Comparison of ENCODE assay signal across 28 mouse cellular contexts in the genomic region with DNA sequence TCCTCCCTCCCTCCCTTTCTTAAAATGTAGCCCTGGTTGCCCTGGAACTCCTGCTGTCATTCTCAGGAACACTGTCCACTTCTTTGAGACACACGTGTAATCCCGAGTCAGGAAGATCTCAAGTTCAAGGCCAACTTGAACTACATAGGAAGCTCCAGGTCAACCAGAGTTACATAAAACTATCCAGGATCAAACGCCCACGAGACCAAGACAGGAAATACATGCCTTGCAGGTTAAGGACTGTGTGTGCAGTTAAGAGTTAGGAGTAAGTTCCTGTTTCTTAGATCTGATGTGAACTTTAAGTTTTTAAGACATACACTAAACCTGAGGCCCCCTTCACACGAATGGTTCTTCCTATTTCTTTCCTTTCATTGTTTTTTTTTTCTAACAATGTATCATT. TPM values are rescaled to one million over a fixed set of nuclear protein-coding genes. Genes with fewer than 3 reads are reported as not detected.
A peak's percentile ranks its signal among the peaks of the same experiment; 100 is the strongest.
DNase-seq lines count a peak whose midpoint lies in the region; ATAC-seq and TF ChIP-seq lines count a peak whose summit lies in the region.
"Had no signal": no experiment of that assay in that cellular context is flagged by ENCODE, and none has a peak within 500 bp of the region (broad histone marks: within the 10 kb centered on the region; RNA-seq: fewer than 3 reads in every experiment).

No protein-coding gene starts in this region.

- no peak for TF ChIP-seq RAD21 in MEL (IDR thresholded peaks at IDR 0.05; ENCODE audit: low read depth, low read length)

- DNase-seq in 416B (ENCODE audit: low read depth) (peak; percentile 56), MEL (ENCODE audit: low read depth, low spot score) (peak; percentile 90), MEL-GATA-1-ER (ENCODE audit: extremely low read depth, low read depth) (peak; percentile 79)
- DNase-seq in stomach, postnatal 0 days (ENCODE audit: low spot score) = no peak
- no peak for DNase-seq in ovary, postnatal 36 days (ENCODE audit: low spot score)
- DNase-seq in right cerebral cortex, postnatal 25 days = no peak
- DNase-seq: adrenal gland, adult 2 months; adrenal gland, adult 8-10 months; adrenal gland, postnatal 10 days; adrenal gland, postnatal 14 days; adrenal gland, postnatal 25 days; adrenal gland, postnatal 36 days; B cell, adult 2 months; cerebellum, adult 11 months; cerebellum, adult 11-12 months; cerebellum, adult 18-20 months; cerebellum, adult 2 months; cerebellum, adult 8-10 months had no signal

- peaks cover 8% of the 10 kb centered on the region for H3K79me2 ChIP-seq in MEL (ENCODE audit: control insufficient read depth, insufficient read depth, low read length, poor library complexity)

- TF ChIP-seq EP300 in MEL (IDR thresholded peaks at IDR 0.05; ENCODE audit: low read depth in 1 of 2, low read length in 2 of 2) = peak; percentile 65 to 74
- TF ChIP-seq EP300 in stomach, postnatal 0 days (optimal IDR thresholded peaks at IDR 0.05) = no peak

- H3K36me3 ChIP-seq in MEL (ENCODE audit: control insufficient read depth in 1 of 2, insufficient read depth in 2 of 2, low read length in 2 of 2) = peaks cover 0 to 26% of the 10 kb centered on the region in 2 experiments; a peak in 2 of 4 replicates
- H3K36me3 ChIP-seq in stomach, postnatal 0 days (ENCODE audit: control insufficient read depth, insufficient read depth, low read length) = no peaks in the 10 kb centered on the region
- no peaks in the 10 kb centered on the region for H3K36me3 ChIP-seq in hindbrain, embryonic 12.5 days

- 49% methylated on average over 5 of the region's 5 CpGs for WGBS in stomach, postnatal 0 days
- 62% methylated on average over 5 of the region's 5 CpGs for WGBS in hindbrain, embryonic 12.5 days

- H3K4me3 ChIP-seq in MEL (ENCODE audit: control insufficient read depth in 1 of 2, insufficient read depth in 1 of 2, low read depth in 2 of 2, low read length in 2 of 2) = peak overlapping the region; percentile 30 to 51
- no peak overlapping the region for H3K4me3 ChIP-seq in stomach, postnatal 0 days (ENCODE audit: low read depth, low read length)
- H3K4me3 ChIP-seq in hindbrain, embryonic 12.5 days = no peak overlapping the region

- 0 out of 2 replicates have a peak, but pooled peaks have one; percentile 13 for ATAC-seq in common myeloid progenitor, adult 5-6 weeks (replicated peaks; ENCODE audit: low read depth, poor library complexity, severe bottlenecking)
- no peak for ATAC-seq in stomach, postnatal 0 days (ENCODE audit: low FRiP score, low TSS enrichment)
- ATAC-seq in hindbrain, embryonic 12.5 days (ENCODE audit: low FRiP score) = no peak
- ATAC-seq: activated CD4-positive, CD25-positive, alpha-beta regulatory T cell, adult 4 months; CD4-positive, CD25-positive, alpha-beta regulatory T cell, adult 4 months; Patski had no signal

- H3K27me3 ChIP-seq in MEL (ENCODE audit: control insufficient read depth in 1 of 2, insufficient read depth in 2 of 2, low read length in 2 of 2) = no peaks in the 10 kb centered on the region
- H3K27me3 ChIP-seq in stomach, postnatal 0 days (ENCODE audit: control insufficient read depth, insufficient read depth, low read length) = no peaks in the 10 kb centered on the region
- peaks cover 20% of the 10 kb centered on the region for H3K27me3 ChIP-seq in hindbrain, embryonic 12.5 days
- H3K27me3 ChIP-seq: Patski had no signal

- no peaks in the 10 kb centered on the region for H3K9me3 ChIP-seq in MEL (replicated peaks; ENCODE audit: insufficient read depth, low read length)
- no peaks in the 10 kb centered on the region for H3K9me3 ChIP-seq in stomach, postnatal 0 days (ENCODE audit: control insufficient read depth, low read length)
- no peaks in the 10 kb centered on the region for H3K9me3 ChIP-seq in hindbrain, embryonic 12.5 days (replicated peaks)
- H3K9me3 ChIP-seq: G1E had no signal

- peak overlapping the region; percentile 67 for H3K9ac ChIP-seq in MEL (ENCODE audit: control insufficient read depth, low read depth, low read length, poor library complexity, severe bottlenecking)
- H3K9ac ChIP-seq in stomach, postnatal 0 days (ENCODE audit: low read length) = no peak overlapping the region
- no peak overlapping the region for H3K9ac ChIP-seq in hindbrain, embryonic 12.5 days

- H3K27ac ChIP-seq in MEL (ENCODE audit: control insufficient read depth, low read depth, low read length) = peak overlapping the region; percentile 99
- no peak overlapping the region for H3K27ac ChIP-seq in stomach, postnatal 0 days (replicated peaks)
- H3K27ac ChIP-seq in hindbrain, embryonic 12.5 days = no peak overlapping the region

- no peak for TF ChIP-seq CTCF in MEL (IDR thresholded peaks at IDR 0.05 in 2 of 3, conservative IDR thresholded peaks at IDR 0.05 in 1 of 3; ENCODE audit: control insufficient read depth in 1 of 3, insufficient read depth in 1 of 3, low read depth in 2 of 3, low read length in 3 of 3, poor library complexity in 1 of 3, severe bottlenecking in 1 of 3)
- no peak for TF ChIP-seq CTCF in stomach, postnatal 0 days (IDR thresholded peaks at IDR 0.05; ENCODE audit: low read depth)

- peaks cover 10 to 23% of the 10 kb centered on the region in 2 experiments for H3K4me1 ChIP-seq in MEL (ENCODE audit: control insufficient read depth in 1 of 2, insufficient read depth in 2 of 2, low read length in 2 of 2)
- no peaks in the 10 kb centered on the region for H3K4me1 ChIP-seq in stomach, postnatal 0 days (replicated peaks; ENCODE audit: control insufficient read depth, insufficient read depth)
- peaks cover 12% of the 10 kb centered on the region for H3K4me1 ChIP-seq in hindbrain, embryonic 12.5 days

- peak in 1 of 2 experiments; percentile 50; a peak in 2 of 4 replicates for TF ChIP-seq POLR2A in MEL (IDR thresholded peaks at IDR 0.05; ENCODE audit: control insufficient read depth in 1 of 2, insufficient read depth in 1 of 2, low read depth in 1 of 2, low read length in 2 of 2, poor library complexity in 1 of 2)

- no peak overlapping the region for H3K4me2 ChIP-seq in stomach, postnatal 0 days (replicated peaks; ENCODE audit: low read depth)
- no peak overlapping the region for H3K4me2 ChIP-seq in hindbrain, embryonic 12.5 days (replicated peaks)

TF ChIP-seq in MEL, 35 proteins besides CTCF, POLR2A, EP300 and RAD21 (continues in another document):
- TF ChIP-seq MEF2A (IDR thresholded peaks at IDR 0.05; ENCODE audit: extremely low read depth, insufficient replicate concordance, low read depth, low read length, poor library complexity, severe bottlenecking) = no peak
- TF ChIP-seq TBP (IDR thresholded peaks at IDR 0.05; ENCODE audit: low read depth, low read length) = peak; percentile 44
- peak; percentile 13; the same call in 1 of the 2 replicates for TF ChIP-seq TAL1 (IDR thresholded peaks at IDR 0.05; ENCODE audit: low read length)
- TF ChIP-seq CHD2 (IDR thresholded peaks at IDR 0.05; ENCODE audit: low read length) = peak; percentile 25
- TF ChIP-seq TCF12 (IDR thresholded peaks at IDR 0.05; ENCODE audit: low read depth, low read length) = peak; percentile 38; the same call in 1 of the 2 replicates
- TF ChIP-seq HCFC1 (IDR thresholded peaks at IDR 0.05; ENCODE audit: low read depth, low read length) = peak; percentile 45; the same call in 1 of the 2 replicates
- TF ChIP-seq CHD1 (IDR thresholded peaks at IDR 0.05; ENCODE audit: low read depth, low read length) = peak; percentile 46; the same call in 1 of the 2 replicates
- peak; percentile 43 for TF ChIP-seq NELFE (IDR thresholded peaks at IDR 0.05; ENCODE audit: low read depth, low read length)
- no peak for TF ChIP-seq MAFK (IDR thresholded peaks at IDR 0.05; ENCODE audit: borderline replicate concordance, low read depth, low read length)
- no peak for TF ChIP-seq ETS1 (IDR thresholded peaks at IDR 0.05; ENCODE audit: low read depth, low read length)

RNA-seq across cellular contexts. Expression of a gene that starts 1.6 kb away (rescaled TPM):
- 0.29 and 0.54 TPM in 2 replicates for total RNA-seq in MEL (2012; rRNA removed)
- under 1 TPM in 1 of 2 experiments, not detected in 1; 0.35 TPM for polyA plus RNA-seq in MEL (2012; ENCODE audit: insufficient read depth in 1 of 2, insufficient read length in 2 of 2, low read depth in 1 of 2, low replicate concordance in 2 of 2, missing spikeins in 1 of 2)
- not detected in 2 replicates for total RNA-seq in common myeloid progenitor, adult 5-6 weeks (2017)
- 0.25 TPM in 1 of 2 replicates, not detected in the other for polyA plus RNA-seq in stomach, postnatal 0 days (2015; fragmentation: Nextera tagmentation; extraction: Ambion mirVana)
- polyA plus RNA-seq in hindbrain, embryonic 12.5 days (2016; fragmentation: Nextera tagmentation; extraction: Ambion mirVana) = 0.56 and 0.87 TPM in 2 replicates
- total RNA-seq: adrenal gland, adult 18-20 months; adrenal gland, adult 2 months; adrenal gland, adult 8-10 months; adrenal gland, postnatal 10 days; adrenal gland, postnatal 14 days; adrenal gland, postnatal 25 days; adrenal gland, postnatal 36 days; adrenal gland, postnatal 4 days had no signal
- polyA plus RNA-seq: activated CD4-positive, CD25-positive, alpha-beta regulatory T cell, adult 4 months; adrenal gland, adult 2 months; CD4-positive, CD25-positive, alpha-beta regulatory T cell, adult 4 months; G1E; Patski had no signal

RNA-seq across cellular contexts. Expression of a gene that starts 3.8 kb away (rescaled TPM):
- 81.1 and 82.1 TPM in 2 replicates for total RNA-seq in MEL (2012; rRNA removed)
- polyA plus RNA-seq in MEL (2012; ENCODE audit: insufficient read depth in 1 of 2, insufficient read length in 2 of 2, low read depth in 1 of 2, low replicate concordance in 2 of 2, missing spikeins in 1 of 2) = 100 to 1,000 TPM; 117 to 186 TPM
- 92.9 and 112 TPM in 2 replicates for total RNA-seq in common myeloid progenitor, adult 5-6 weeks (2017)
- polyA plus RNA-seq in stomach, postnatal 0 days (2015; fragmentation: Nextera tagmentation; extraction: Ambion mirVana) = 111 and 121 TPM in 2 replicates
- polyA plus RNA-seq in hindbrain, embryonic 12.5 days (2016; fragmentation: Nextera tagmentation; extraction: Ambion mirVana) = 27.1 and 27.3 TPM in 2 replicates

RNA-seq across cellular contexts. Expression of a gene that starts 5.6 kb away (rescaled TPM):
- total RNA-seq in MEL (2012; rRNA removed) = 52.8 and 58.7 TPM in 2 replicates
- polyA plus RNA-seq in MEL (2012; ENCODE audit: insufficient read depth in 1 of 2, insufficient read length in 2 of 2, low read depth in 1 of 2, low replicate concordance in 2 of 2, missing spikeins in 1 of 2) = 10 to 100 TPM in 1 of 2 experiments, not detected in 1; 64.2 TPM
- total RNA-seq in common myeloid progenitor, adult 5-6 weeks (2017) = 162 and 251 TPM in 2 replicates
- polyA plus RNA-seq in stomach, postnatal 0 days (2015; fragmentation: Nextera tagmentation; extraction: Ambion mirVana) = 143 and 171 TPM in 2 replicates
- polyA plus RNA-seq in hindbrain, embryonic 12.5 days (2016; fragmentation: Nextera tagmentation; extraction: Ambion mirVana) = 112 and 116 TPM in 2 replicates

RNA-seq across cellular contexts. Expression of a gene that starts 5.9 kb away (rescaled TPM):
- total RNA-seq in MEL (2012; rRNA removed) = 60.6 and 68.1 TPM in 2 replicates
- polyA plus RNA-seq in MEL (2012; ENCODE audit: insufficient read depth in 1 of 2, insufficient read length in 2 of 2, low read depth in 1 of 2, low replicate concordance in 2 of 2, missing spikeins in 1 of 2) = 10 to 100 TPM; 54.8 to 90.4 TPM
- 53.4 and 54.3 TPM in 2 replicates for total RNA-seq in common myeloid progenitor, adult 5-6 weeks (2017)
- polyA plus RNA-seq in stomach, postnatal 0 days (2015; fragmentation: Nextera tagmentation; extraction: Ambion mirVana) = 23.3 and 25.5 TPM in 2 replicates
- 58.9 and 59.6 TPM in 2 replicates for polyA plus RNA-seq in hindbrain, embryonic 12.5 days (2016; fragmentation: Nextera tagmentation; extraction: Ambion mirVana)

RNA-seq across cellular contexts. Expression of a gene that starts 28.6 kb away (rescaled TPM):
- 0.23 and 0.33 TPM in 2 replicates for total RNA-seq in MEL (2012; rRNA removed)
- polyA plus RNA-seq in MEL (2012; ENCODE audit: insufficient read depth in 1 of 2, insufficient read length in 2 of 2, low read depth in 1 of 2, low replicate concordance in 2 of 2, missing spikeins in 1 of 2) = 1 to 10 TPM in 1 of 2 experiments, not detected in 1; 1.1 TPM
- not detected in 2 replicates for total RNA-seq in common myeloid progenitor, adult 5-6 weeks (2017)
- polyA plus RNA-seq in stomach, postnatal 0 days (2015; fragmentation: Nextera tagmentation; extraction: Ambion mirVana) = not detected in 2 replicates
- polyA plus RNA-seq in hindbrain, embryonic 12.5 days (2016; fragmentation: Nextera tagmentation; extraction: Ambion mirVana) = 0.43 TPM in 1 of 2 replicates, not detected in the other
- total RNA-seq: CH12.LX, G1E had no signal
- polyA plus RNA-seq: activated CD4-positive, CD25-positive, alpha-beta regulatory T cell, adult 4 months; C2C12; CD4-positive, CD25-positive, alpha-beta regulatory T cell, adult 4 months; G1E had no signal

Comparison
In these comparisons a context has a peak if more than half of its experiments do, and no peak if none do; other contexts are left out.
1. DNase-seq: peak in 416B (single experiment), MEL (single experiment) and MEL-GATA-1-ER (single experiment); none in stomach, postnatal 0 days (single experiment), ovary, postnatal 36 days (single experiment) and right cerebral cortex, postnatal 25 days (single experiment).
2. H3K4me3 ChIP-seq: peak in MEL (2 of 2); none in stomach, postnatal 0 days (single experiment) and hindbrain, embryonic 12.5 days (single experiment).